Mouse (Mus musculus) liver, embryonic 15.5 days (tissue): ENCODE results near the gene 2410137M14Rik. TPM values are rescaled to one million over a fixed set of nuclear protein-coding genes. Genes with fewer than 3 reads are reported as not detected.

Experiments
- ATAC-seq: fragments of 200-750 bp; cut with Nextera tagmentation; 2 replicates; pipeline ENCODE4 v1.8.0; 2017; ENCODE audit warnings: moderate number of reproducible peaks, mild to moderate bottlenecking, moderate library complexity; ENCODE audit not compliant: insufficient read depth
- H3K27ac ChIP-seq: fragments of 300-500 bp; sonication (generic); replicated peaks from 2 replicates; pipeline ENCODE4 v1.5.1; 2015; ENCODE audit warnings: mild to moderate bottlenecking, inconsistent platforms
- H3K27me3 ChIP-seq: fragments of 300-500 bp; sonication (generic); 2 replicates; pipeline ENCODE4 v1.6.1; 2015; ENCODE audit warnings: mild to moderate bottlenecking, inconsistent platforms
- H3K36me3 ChIP-seq: fragments of 300-500 bp; sonication (generic); replicated peaks from 2 replicates; pipeline ENCODE4 v1.6.1; 2015; ENCODE audit warnings: moderate library complexity, mild to moderate bottlenecking, inconsistent platforms
- H3K4me1 ChIP-seq: fragments of 300-500 bp; sonication (generic); replicated peaks from 2 replicates; pipeline ENCODE4 v1.6.1; 2015; ENCODE audit warnings: inconsistent platforms
- H3K4me2 ChIP-seq: fragments of 300-500 bp; sonication (generic); 2 replicates; pipeline ENCODE4 v1.6.1; 2015; ENCODE audit warnings: moderate library complexity, mild to moderate bottlenecking, inconsistent platforms
- H3K4me3 ChIP-seq: fragments of 300-500 bp; sonication (generic); replicated peaks from 2 replicates; pipeline ENCODE4 v1.5.1; 2015; ENCODE audit warnings: mild to moderate bottlenecking, inconsistent platforms
- H3K9ac ChIP-seq: fragments of 300-500 bp; sonication (generic); 2 replicates; pipeline ENCODE4 v1.6.1; 2015; ENCODE audit warnings: moderate library complexity, mild to moderate bottlenecking, inconsistent platforms
- H3K9me3 ChIP-seq: fragments of 300-500 bp; sonication (generic); replicated peaks from 2 replicates; pipeline ENCODE4 v1.6.1; 2016; ENCODE audit warnings: inconsistent platforms
- WGBS: fragments of 180-500 bp; shearing (Covaris S2); methylation state at CpG from one replicate; pipeline ENCODE4 v1.1.7; 2015; ENCODE audit warnings: mixed read lengths; ENCODE audit not compliant: insufficient replicate concordance; 5-methylcytosine and 5-hydroxymethylcytosine counted together
- polyA plus RNA-seq: library from polyadenylated mRNA; unstranded; fragments of >200 nt; fragmentation: Nextera tagmentation; extraction: Ambion mirVana; gene quantifications from 2 replicates; pipeline ENCODE4 v1.2.1, GENCODE M21; 2015

Gene 2410137M14Rik
- polyA plus RNA-seq, 1 experiment from 2014 or later: not detected

DNA sequence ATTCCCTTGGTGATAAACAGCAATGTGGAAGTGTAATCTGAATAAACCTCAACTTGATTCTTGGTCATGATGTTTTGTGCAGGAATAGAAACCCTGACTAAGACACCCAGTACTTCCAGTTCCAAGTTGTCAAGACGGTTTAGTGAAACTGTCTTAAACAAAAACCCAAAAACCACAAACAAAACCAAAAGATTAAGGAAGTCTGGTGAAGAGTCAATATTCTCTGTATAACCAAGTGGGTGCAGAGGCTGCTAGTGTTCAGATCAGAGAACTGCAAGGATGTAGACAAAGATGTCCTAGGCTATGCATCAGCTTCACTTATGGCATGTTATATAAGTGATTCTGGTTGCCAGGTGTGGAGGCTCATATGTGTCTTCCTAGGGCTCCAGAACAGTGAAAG is 14.2 kb downstream of the 2410137M14Rik start:
- Histone ChIP-seq H3K4me2 (no peak overlapping the region), H3K4me3 (no peak overlapping the region), H3K27me3 (no peaks in the 10 kb centered on the region), H3K27ac (no peak overlapping the region), H3K4me1 (no peaks in the 10 kb centered on the region), H3K9ac (no peak overlapping the region), H3K36me3 (no peaks in the 10 kb centered on the region), H3K9me3 (no peaks in the 10 kb centered on the region)
- ATAC-seq: no peak
- 8% methylated on average over 1 of the region's 1 CpGs for WGBS

DNA sequence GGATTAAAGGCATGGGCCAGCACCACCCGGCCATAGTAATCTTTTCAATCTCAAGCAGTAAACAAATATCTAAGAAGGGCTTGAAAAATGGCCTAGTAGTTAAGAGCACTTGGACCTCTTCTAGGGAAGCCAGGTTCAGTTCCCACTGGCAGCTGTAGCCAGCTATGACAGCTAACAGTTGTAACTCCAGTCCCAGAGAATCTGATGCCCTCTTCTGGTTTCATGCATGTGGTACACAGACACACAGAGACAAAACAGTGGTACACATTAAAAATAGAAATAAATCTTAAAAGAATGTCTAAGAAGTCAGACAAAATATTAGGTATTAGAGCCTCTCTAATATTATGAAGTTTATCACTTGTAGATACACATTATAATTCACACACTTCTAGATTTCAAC is 19.9 kb downstream of the 2410137M14Rik start:
- 59% methylated on average over 1 of the region's 1 CpGs for WGBS
- Histone ChIP-seq H3K4me1 (peaks cover 20% of the 10 kb centered on the region), H3K9me3 (no peaks in the 10 kb centered on the region), H3K9ac (no peak overlapping the region), H3K27ac (no peak overlapping the region), H3K36me3 (0 out of 2 replicates have a peak, but pooled peaks cover 7% of the 10 kb centered on the region), H3K4me3 (no peak overlapping the region), H3K27me3 (no peaks in the 10 kb centered on the region), H3K4me2 (no peak overlapping the region)
- no peak for ATAC-seq

DNA sequence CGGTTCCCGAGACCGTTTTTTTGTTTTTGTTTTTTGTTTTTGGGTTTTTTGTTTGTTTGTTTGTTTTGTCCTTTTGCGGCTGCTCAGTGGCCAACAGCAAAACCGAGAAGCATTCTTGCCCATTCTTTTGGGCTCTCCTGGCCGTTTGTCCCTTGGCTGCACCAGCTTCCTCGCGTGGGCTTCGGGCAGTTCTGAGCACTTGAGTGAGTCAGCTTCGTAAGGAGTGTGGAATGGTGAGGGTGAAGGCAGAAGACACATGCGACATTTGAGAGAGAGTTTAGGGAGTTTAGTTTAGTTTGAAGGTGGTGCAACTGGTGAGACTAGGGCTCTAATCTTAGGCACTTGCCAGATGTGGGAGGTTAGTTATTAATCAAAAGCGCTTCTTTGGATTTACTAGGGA is 22.2 kb downstream of the 2410137M14Rik start:
- Histone ChIP-seq H3K4me2 (peak overlapping the region; percentile 79), H3K27me3 (no peaks in the 10 kb centered on the region), H3K36me3 (0 out of 2 replicates have a peak, but pooled peaks cover 10% of the 10 kb centered on the region), H3K9ac (peak overlapping the region; percentile 70), H3K4me3 (peak overlapping the region; percentile 72), H3K27ac (peak overlapping the region; percentile 60), H3K4me1 (peaks cover 20% of the 10 kb centered on the region), H3K9me3 (no peaks in the 10 kb centered on the region)
- ATAC-seq: no peak
- 14% methylated on average over 12 of the region's 12 CpGs for WGBS

DNA sequence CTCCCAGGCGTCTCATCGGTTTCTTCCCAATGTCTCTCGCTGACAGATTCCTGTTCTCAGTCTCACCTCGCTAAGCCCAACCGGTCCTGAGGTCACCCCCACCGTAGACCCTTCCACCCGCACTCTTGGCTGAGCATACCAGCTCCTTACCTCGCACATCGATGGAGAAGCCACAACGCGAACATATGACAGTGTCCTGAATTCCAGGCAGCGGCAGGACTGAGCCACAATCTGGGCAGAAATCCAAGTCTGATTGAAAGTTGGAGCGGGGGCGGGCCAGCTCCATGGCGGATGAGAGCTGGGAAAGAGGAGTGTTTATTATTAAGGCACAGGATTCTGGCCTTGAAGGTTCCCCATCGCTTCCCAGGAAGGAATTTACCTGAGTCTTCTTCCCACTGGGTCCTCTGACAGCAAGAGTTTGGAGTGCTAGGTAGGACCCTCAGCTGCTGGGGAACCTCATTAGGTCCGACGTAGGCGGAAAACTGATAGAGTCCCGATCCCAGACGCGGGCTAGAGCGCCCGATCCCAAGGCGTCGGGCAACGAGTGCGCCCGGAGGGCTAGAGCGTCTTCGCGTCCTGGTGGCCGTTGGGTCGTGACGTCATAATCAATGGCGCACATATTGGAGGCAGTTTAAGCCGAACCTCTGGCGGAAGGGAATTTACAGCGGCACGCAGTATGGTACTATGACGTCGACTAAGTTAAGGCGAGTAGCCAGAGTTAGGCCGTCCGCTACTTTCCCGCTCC is 22.9 kb downstream of the 2410137M14Rik start, which contains the start of the genes Znrd1 and Znrd1as:
Gene Znrd1, minus strand, starts transcription at position 561 of the 745 bp plus-strand sequence.
Gene Znrd1as, plus strand, starts transcription at position 594 of the 745 bp plus-strand sequence.
- WGBS: under 1% methylated on average over 46 of the region's 46 CpGs
- Histone ChIP-seq H3K9me3 (no peaks in the 10 kb centered on the region), H3K4me1 (peaks cover 20% of the 10 kb centered on the region), H3K4me2 (peak within 1 kb of the TSS; percentile 79), H3K27ac (peak within 1 kb of the TSS; percentile 60), H3K36me3 (0 out of 2 replicates have a peak, but pooled peaks cover 10% of the 10 kb centered on the region), H3K9ac (peak within 1 kb of the TSS; percentile 70), H3K27me3 (no peaks in the 10 kb centered on the region), H3K4me3 (peak within 1 kb of the TSS; percentile 72)
- peak; percentile 96 for ATAC-seq

DNA sequence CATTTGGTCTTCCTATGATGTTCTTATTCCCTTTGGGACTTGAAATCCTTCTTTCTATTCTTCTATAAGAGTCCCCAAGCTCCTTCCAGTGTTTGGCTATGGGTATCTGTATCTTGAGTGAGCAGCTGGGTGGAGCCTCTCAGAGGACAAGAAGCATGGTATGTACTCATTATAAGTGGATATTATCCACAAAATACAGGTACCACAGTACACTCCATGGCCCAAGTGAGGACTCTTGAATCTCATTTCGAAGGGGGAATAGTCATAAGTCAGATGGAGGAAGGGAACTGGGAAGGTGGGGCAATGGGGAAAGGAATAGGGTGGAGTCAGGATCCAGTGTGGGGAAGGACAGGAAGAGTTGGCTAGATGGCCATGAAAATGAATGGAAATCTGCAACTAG is 28.0 kb downstream of the 2410137M14Rik start:
- Histone ChIP-seq H3K36me3 (peaks cover 21% of the 10 kb centered on the region), H3K4me2 (no peak overlapping the region), H3K4me1 (peaks cover 29% of the 10 kb centered on the region), H3K27ac (no peak overlapping the region), H3K4me3 (no peak overlapping the region), H3K9me3 (no peaks in the 10 kb centered on the region), H3K27me3 (peaks cover 10% of the 10 kb centered on the region), H3K9ac (no peak overlapping the region)
- 61% methylated on average over 1 of the region's 1 CpGs for WGBS
- no peak for ATAC-seq

DNA sequence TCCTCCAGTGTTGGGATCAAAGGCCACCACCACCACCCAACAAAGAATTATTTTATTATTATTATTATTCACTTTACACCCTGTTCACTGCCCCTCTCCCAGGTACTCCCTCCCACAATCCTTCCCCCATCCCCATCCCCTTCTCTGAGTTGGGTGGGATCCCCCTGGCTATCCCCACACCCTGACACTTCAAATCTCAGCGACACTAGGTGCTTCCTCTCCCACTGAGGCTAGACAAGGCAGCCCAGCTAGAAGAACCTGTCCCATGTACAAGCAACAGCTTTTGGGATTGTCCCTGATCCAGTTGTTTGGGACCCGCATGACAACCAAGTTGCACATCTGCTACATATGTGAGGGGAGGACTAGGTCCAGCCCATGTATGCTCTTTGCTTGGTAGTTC is 28.4 kb downstream of the 2410137M14Rik start:
- Histone ChIP-seq H3K27ac (no peak overlapping the region), H3K4me3 (no peak overlapping the region), H3K4me2 (no peak overlapping the region), H3K9ac (no peak overlapping the region), H3K4me1 (peaks cover 25% of the 10 kb centered on the region), H3K9me3 (no peaks in the 10 kb centered on the region), H3K36me3 (peaks cover 21% of the 10 kb centered on the region), H3K27me3 (peaks cover 14% of the 10 kb centered on the region)
- ATAC-seq: no peak
- WGBS: 80% methylated on average over 2 of the region's 2 CpGs

DNA sequence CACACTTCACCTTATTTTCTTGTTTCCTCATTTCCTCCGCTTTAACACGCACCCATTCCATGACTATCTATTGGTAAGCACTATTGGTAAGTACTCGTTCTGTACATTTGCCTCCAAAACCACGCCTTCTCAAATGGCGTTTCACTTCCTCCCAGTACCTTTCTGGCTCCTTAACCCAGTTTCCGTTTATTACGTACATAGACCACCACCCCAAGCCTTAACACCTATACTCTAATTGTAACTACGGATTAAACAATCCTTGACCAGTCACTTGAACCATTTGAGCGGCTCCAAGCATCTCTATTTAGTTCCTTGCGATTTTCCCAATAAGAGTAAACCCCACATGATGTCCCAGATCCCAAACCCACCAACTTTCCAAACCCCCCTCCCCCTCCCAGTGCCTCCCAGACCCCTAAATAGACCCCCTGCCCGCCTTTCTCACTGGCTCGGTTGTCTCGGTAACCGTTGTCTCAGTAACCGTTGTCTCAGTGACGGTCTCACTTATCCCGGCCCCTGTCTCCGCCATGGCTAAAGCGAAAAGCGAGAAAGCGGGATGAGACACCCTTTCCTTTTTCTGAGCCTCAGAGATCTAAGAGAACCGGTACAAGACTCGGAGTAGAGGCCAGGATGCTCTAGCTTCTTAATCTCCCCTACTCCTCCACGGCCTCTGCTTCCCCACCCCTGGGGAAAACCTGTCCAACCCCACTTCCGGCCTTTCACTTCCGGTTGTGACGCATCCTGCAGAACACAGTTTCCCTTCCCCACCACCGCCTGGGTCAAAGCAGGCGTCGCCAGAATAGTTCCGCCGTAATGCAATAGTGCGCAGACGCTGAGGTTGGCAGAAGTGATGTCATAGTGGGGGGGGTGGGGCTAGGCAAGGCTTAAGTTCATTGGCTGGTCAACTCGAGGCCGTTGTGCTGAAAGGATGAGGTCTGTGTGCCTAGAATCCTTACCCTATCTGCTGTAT is 29.8 kb downstream of the 2410137M14Rik start, which contains the start of gene Ppp1r11:
Gene Ppp1r11, minus strand, starts transcription at position 761 of the 967 bp plus-strand sequence.
- Histone ChIP-seq H3K4me2 (peak within 1 kb of the TSS; percentile 82), H3K4me3 (peak within 1 kb of the TSS; percentile 82), H3K36me3 (peaks cover 15% of the 10 kb centered on the region), H3K4me1 (peaks cover 28% of the 10 kb centered on the region), H3K9me3 (no peaks in the 10 kb centered on the region), H3K27ac (peak within 1 kb of the TSS; percentile 79), H3K9ac (peak within 1 kb of the TSS; percentile 74), H3K27me3 (peaks cover 28% of the 10 kb centered on the region)
- under 1% methylated on average over 36 of the region's 36 CpGs for WGBS
- peak; percentile 98 for ATAC-seq

DNA sequence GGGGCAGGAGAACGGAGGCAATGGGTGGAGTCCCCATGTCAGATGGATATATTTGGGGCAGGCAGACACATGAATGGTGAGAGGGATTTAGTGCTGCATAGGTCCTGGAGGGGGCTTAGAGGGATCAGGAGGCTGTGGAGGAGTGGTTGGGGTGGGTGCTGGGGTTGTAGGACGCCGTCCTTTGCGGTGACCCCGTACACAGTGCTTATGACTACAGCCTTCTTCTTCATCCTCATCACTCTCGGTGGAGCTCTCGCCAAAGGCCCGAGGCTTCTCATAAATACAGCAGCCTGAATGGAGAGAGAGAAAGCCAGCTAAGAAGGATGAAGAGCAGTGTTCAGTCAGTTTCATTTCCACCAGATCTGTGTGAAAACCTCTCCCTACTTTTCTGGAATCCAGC is 31.8 kb downstream of the 2410137M14Rik start:
- Histone ChIP-seq H3K4me3 (no peak overlapping the region), H3K27me3 (peaks cover 48% of the 10 kb centered on the region)

DNA sequence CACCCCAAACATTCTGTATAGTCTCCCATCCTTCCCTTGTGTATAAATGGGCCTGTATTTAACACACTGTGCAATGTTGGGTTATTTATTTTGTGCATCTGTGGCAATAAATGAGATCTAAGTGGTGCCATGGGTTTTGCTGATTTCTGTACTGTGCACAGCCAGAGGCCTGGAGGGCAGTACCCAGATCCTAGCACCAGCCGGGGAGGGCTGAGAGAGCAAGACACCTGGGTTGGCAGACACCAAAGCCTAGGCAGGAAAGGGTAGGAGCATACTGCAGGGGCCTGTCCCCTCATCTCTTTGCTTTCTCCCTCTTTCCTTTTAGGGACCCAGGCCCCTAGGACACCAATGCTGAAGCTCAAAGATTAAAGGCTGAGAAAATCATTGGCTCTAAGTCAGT is 32.8 kb downstream of the 2410137M14Rik start:
- no peak overlapping the region for H3K27ac ChIP-seq
- ATAC-seq: no peak
- no peaks in the 10 kb centered on the region for H3K9me3 ChIP-seq
- H3K4me3 ChIP-seq: no peak overlapping the region
- H3K27me3 ChIP-seq: peaks cover 58% of the 10 kb centered on the region
- no peak overlapping the region for H3K4me2 ChIP-seq
- H3K36me3 ChIP-seq: peaks cover 11% of the 10 kb centered on the region
- WGBS: 70% methylated on average over 1 of the region's 1 CpGs
- H3K9ac ChIP-seq: no peak overlapping the region
- peaks cover 29% of the 10 kb centered on the region for H3K4me1 ChIP-seq

More for the DNA sequence above, 31.8 kb downstream of the 2410137M14Rik start:
- Histone ChIP-seq H3K9me3 (no peaks in the 10 kb centered on the region), H3K27ac (no peak overlapping the region), H3K4me2 (no peak overlapping the region), H3K9ac (no peak overlapping the region), H3K36me3 (peaks cover 11% of the 10 kb centered on the region), H3K4me1 (peaks cover 28% of the 10 kb centered on the region)
- ATAC-seq: no peak
- 84% methylated on average over 8 of the region's 8 CpGs for WGBS

DNA sequence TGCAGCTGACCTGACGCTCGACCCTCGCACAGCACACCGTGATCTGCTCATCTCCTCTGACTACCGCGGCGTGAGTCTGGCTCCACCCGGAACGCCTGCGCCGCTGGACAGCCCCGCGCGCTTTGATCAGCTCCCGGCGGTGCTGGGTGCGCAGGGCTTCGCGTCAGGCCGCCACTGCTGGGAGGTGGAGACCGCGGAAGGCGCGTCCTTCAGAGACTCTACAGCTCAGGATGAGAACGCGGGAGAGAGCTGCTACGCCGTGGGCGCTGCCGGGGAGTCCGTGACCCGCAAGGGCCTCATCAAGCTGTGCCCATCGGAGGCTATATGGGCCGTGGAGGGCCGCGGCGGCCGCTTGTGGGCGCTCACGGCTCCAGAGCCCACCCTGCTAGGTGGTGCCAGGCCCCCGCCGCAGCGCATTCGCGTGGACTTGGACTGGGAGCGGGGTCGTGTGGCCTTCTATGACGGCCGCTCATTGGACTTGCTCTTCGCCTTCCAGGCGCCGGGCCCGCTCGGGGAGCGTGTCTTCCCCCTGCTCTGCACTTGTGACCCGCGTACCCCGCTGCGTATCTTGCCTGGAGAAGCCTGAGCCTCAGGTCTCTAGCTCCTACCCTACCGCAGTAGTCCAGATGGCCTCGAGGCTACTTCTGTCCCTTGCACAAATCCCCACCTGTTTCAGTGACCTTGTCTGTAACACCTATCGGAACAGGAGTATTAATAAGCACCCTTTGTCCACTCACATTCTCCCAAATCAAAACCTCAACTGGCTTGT is 33.8 kb downstream of the 2410137M14Rik start:
- no peak for ATAC-seq
- H3K4me3 ChIP-seq: peak overlapping the region; percentile 40
- peaks cover 68% of the 10 kb centered on the region for H3K27me3 ChIP-seq
- peak overlapping the region; percentile 67 for H3K4me2 ChIP-seq
- H3K9ac ChIP-seq: no peak overlapping the region
- peaks cover 11% of the 10 kb centered on the region for H3K36me3 ChIP-seq
- no peaks in the 10 kb centered on the region for H3K9me3 ChIP-seq
- no peak overlapping the region for H3K27ac ChIP-seq
- WGBS: 2% methylated on average over 62 of the region's 62 CpGs
- H3K4me1 ChIP-seq: peaks cover 35% of the 10 kb centered on the region
